Mouse (Mus musculus) hindbrain, embryonic 14.5 days (tissue): Measurements from ENCODE around the gene Mettl14. TPM values are rescaled to one million over a fixed set of nuclear protein-coding genes. Genes with fewer than 3 reads are reported as not detected.
"Not testable (repeated sequence)": the region's sequence is repeated elsewhere in the genome, so short reads cannot be mapped to it uniquely, and the experiment has no call there.

Source experiments
- ATAC-seq: fragments of 200-750 bp; cut with Nextera tagmentation; 2 replicates; pipeline ENCODE4 v1.8.0; 2017; ENCODE audit warnings: moderate number of reproducible peaks, mild to moderate bottlenecking, moderate TSS enrichment, moderate library complexity; ENCODE audit not compliant: low FRiP score
- DNase-seq: peaks from one replicate; pipeline ENCODE4 v3.0.0-alpha.2; 2015; ENCODE audit warnings: low spot score
- H3K27ac ChIP-seq: fragments of 300-500 bp; sonication (generic); 2 replicates; pipeline ENCODE4 v1.5.1; 2014; ENCODE audit warnings: mild to moderate bottlenecking, moderate library complexity
- H3K27me3 ChIP-seq: fragments of 300-500 bp; sonication (generic); 2 replicates; pipeline ENCODE4 v1.6.1; 2014; ENCODE audit warnings: mild to moderate bottlenecking, low read length, mixed read lengths; ENCODE audit not compliant: control insufficient read depth, insufficient read depth
- H3K36me3 ChIP-seq: fragments of 300-500 bp; sonication (generic); replicated peaks from 2 replicates; pipeline ENCODE4 v1.6.1; 2014; ENCODE audit not compliant: control insufficient read depth, insufficient read depth
- H3K4me1 ChIP-seq: fragments of 300-500 bp; sonication (generic); replicated peaks from 2 replicates; pipeline ENCODE4 v1.6.1; 2014; ENCODE audit warnings: antibody characterized with exemption, low read length, mixed read lengths; ENCODE audit not compliant: control insufficient read depth, insufficient read depth
- H3K4me2 ChIP-seq: fragments of 300-500 bp; sonication (generic); replicated peaks from 2 replicates; pipeline ENCODE4 v1.6.1; 2014; ENCODE audit warnings: mild to moderate bottlenecking, moderate library complexity
- H3K4me3 ChIP-seq: fragments of 300-500 bp; sonication (generic); replicated peaks from 2 replicates; pipeline ENCODE4 v1.5.1; 2014; ENCODE audit warnings: mild to moderate bottlenecking, low read length
- H3K9ac ChIP-seq: fragments of 300-500 bp; sonication (generic); 2 replicates; pipeline ENCODE4 v1.6.1; 2014
- H3K9me3 ChIP-seq: fragments of 300-500 bp; sonication (generic); 2 replicates; pipeline ENCODE4 v1.6.1; 2016; ENCODE audit warnings: low read length; ENCODE audit not compliant: control insufficient read depth
- WGBS: fragments of 180-500 bp; shearing (Covaris S2); extraction: QIAGEN DNeasy Blood & Tissue Kit; methylation state at CpG from one replicate; pipeline ENCODE4 v1.1.7; 2014; 5-methylcytosine and 5-hydroxymethylcytosine counted together
- polyA plus RNA-seq: library from polyadenylated mRNA; unstranded; fragments of >200 nt; fragmentation: Nextera tagmentation; extraction: Ambion mirVana; gene quantifications from 2 replicates; pipeline ENCODE4 v1.2.1, GENCODE M21; 2014

Gene Mettl14
- polyA plus RNA-seq, 1 experiment from 2014 or later: 17.9 TPM

- Histone ChIP-seq H3K9me3 (no peaks in the 10 kb centered on the region), H3K4me3 (no peak overlapping the region), H3K36me3 (no peaks in the 10 kb centered on the region), H3K27ac (no peak overlapping the region), H3K4me2 (no peak overlapping the region), H3K9ac (no peak overlapping the region), H3K27me3 (no peaks in the 10 kb centered on the region), H3K4me1 (no peaks in the 10 kb centered on the region)
- no peak for DNase-seq
- WGBS: 81% methylated on average over 3 of the region's 3 CpGs
- no peak for ATAC-seq
These were observed 19.0 kb upstream of the Mettl14 start for GRCm38 (mm10) chr3:123404945-123405344.

GRCm38 (mm10) chr3:123397562-123398481 is 11.9 kb upstream of the Mettl14 start:
- H3K4me1 ChIP-seq: no peaks in the 10 kb centered on the region
- H3K36me3 ChIP-seq: no peaks in the 10 kb centered on the region
- no peak overlapping the region for H3K9ac ChIP-seq
- H3K4me3 ChIP-seq: no peak overlapping the region
- H3K4me2 ChIP-seq: no peak overlapping the region
- DNase-seq (no peak), ATAC-seq (no peak)
- no peaks in the 10 kb centered on the region for H3K27me3 ChIP-seq
- no peak overlapping the region for H3K27ac ChIP-seq
- no peaks in the 10 kb centered on the region for H3K9me3 ChIP-seq
- WGBS: 83% methylated on average over 9 of the region's 9 CpGs

GRCm38 (mm10) chr3:123395611-123396010 is 9.7 kb upstream of the Mettl14 start:
- 89% methylated on average over 5 of the region's 5 CpGs for WGBS
- no peak overlapping the region for H3K9ac ChIP-seq
- no peak overlapping the region for H3K4me3 ChIP-seq
- H3K4me2 ChIP-seq: no peak overlapping the region
- no peak overlapping the region for H3K27ac ChIP-seq
- H3K36me3 ChIP-seq: no peaks in the 10 kb centered on the region
- no peaks in the 10 kb centered on the region for H3K27me3 ChIP-seq
- no peaks in the 10 kb centered on the region for H3K4me1 ChIP-seq
- ATAC-seq: no peak
- no peaks in the 10 kb centered on the region for H3K9me3 ChIP-seq
- DNase-seq: no peak

- ATAC-seq (no peak), DNase-seq (no peak)
- 80% methylated on average over 4 of the region's 4 CpGs for WGBS
- H3K4me3 ChIP-seq: no peak overlapping the region
- H3K9me3 ChIP-seq: no peaks in the 10 kb centered on the region
- H3K36me3 ChIP-seq: no peaks in the 10 kb centered on the region
- H3K4me2 ChIP-seq: no peak overlapping the region
- H3K27ac ChIP-seq: no peak overlapping the region
- no peaks in the 10 kb centered on the region for H3K27me3 ChIP-seq
- no peak overlapping the region for H3K9ac ChIP-seq
- H3K4me1 ChIP-seq: no peaks in the 10 kb centered on the region
These were observed 5.3 kb upstream of the Mettl14 start for GRCm38 (mm10) chr3:123391180-123391579.

GRCm38 (mm10) chr3:123386157-123386780 is 361 bp upstream of the Mettl14 start:
- ATAC-seq: peak; percentile 79
- H3K4me1 ChIP-seq: peaks cover 17% of the 10 kb centered on the region
- not testable (repeated sequence) for H3K9me3 ChIP-seq

GRCm38 (mm10) chr3:123385118-123385485 is 806 bp downstream of the Mettl14 start:
- H3K27me3 ChIP-seq: no peaks in the 10 kb centered on the region
- peaks cover 17% of the 10 kb centered on the region for H3K4me1 ChIP-seq
- DNase-seq (no peak), ATAC-seq (0 out of 2 replicates have a peak, but pooled peaks have one; percentile 0)
- H3K27ac ChIP-seq: peak overlapping the region; percentile 84; the same call in 1 of the 2 replicates
- H3K36me3 ChIP-seq: peaks cover under 1% of the 10 kb centered on the region
- peak overlapping the region; percentile 77 for H3K9ac ChIP-seq
- H3K4me2 ChIP-seq: peak overlapping the region; percentile 76
- WGBS: 12% methylated on average over 6 of the region's 6 CpGs
- no peaks in the 10 kb centered on the region for H3K9me3 ChIP-seq
- H3K4me3 ChIP-seq: peak overlapping the region; percentile 56

More at GRCm38 (mm10) chr3:123386157-123386780, 361 bp upstream of the Mettl14 start:
- H3K4me2 ChIP-seq: peak overlapping the region; percentile 67
- H3K9ac ChIP-seq: peak overlapping the region; percentile 77
- 17% methylated on average over 12 of the region's 12 CpGs for WGBS
- not testable (repeated sequence) for H3K27me3 ChIP-seq, H3K36me3 ChIP-seq
- DNase-seq: peak; percentile 26
- peak overlapping the region; percentile 84 for H3K27ac ChIP-seq
- H3K4me3 ChIP-seq: peak overlapping the region; percentile 56

- Histone ChIP-seq H3K27me3 (no peaks in the 10 kb centered on the region), H3K4me1 (peaks cover 17% of the 10 kb centered on the region), H3K36me3 (peaks cover 6% of the 10 kb centered on the region), H3K9ac (no peak overlapping the region; the same call in 1 of the 2 replicates), H3K4me3 (peak overlapping the region; percentile 56; the same call in 1 of the 2 replicates), H3K9me3 (no peaks in the 10 kb centered on the region), H3K4me2 (peak overlapping the region; percentile 76), H3K27ac (no peak overlapping the region)
- WGBS: 93% methylated on average over 7 of the region's 7 CpGs
- ATAC-seq (no peak), DNase-seq (no peak)
These were observed 1.5 kb downstream of the Mettl14 start for GRCm38 (mm10) chr3:123384435-123384834.

- Histone ChIP-seq H3K36me3 (peaks cover 39% of the 10 kb centered on the region), H3K4me2 (no peak overlapping the region), H3K27me3 (no peaks in the 10 kb centered on the region), H3K27ac (no peak overlapping the region), H3K4me1 (no peaks in the 10 kb centered on the region), H3K9ac (no peak overlapping the region), H3K9me3 (no peaks in the 10 kb centered on the region), H3K4me3 (no peak overlapping the region)
- DNase-seq: no peak
- no peak for ATAC-seq
- 97% methylated on average over 3 of the region's 3 CpGs for WGBS
These were observed 9.3 kb downstream of the Mettl14 start for GRCm38 (mm10) chr3:123376562-123376961.

- H3K9ac ChIP-seq: no peak overlapping the region
- ATAC-seq (peak; percentile 83), DNase-seq (peak; percentile 77)
- H3K4me2 ChIP-seq: no peak overlapping the region
- H3K27ac ChIP-seq: no peak overlapping the region
- H3K36me3 ChIP-seq: peaks cover 53% of the 10 kb centered on the region
- 37% methylated on average over 11 of the region's 11 CpGs for WGBS
- no peak overlapping the region for H3K4me3 ChIP-seq
- H3K27me3 ChIP-seq: no peaks in the 10 kb centered on the region
- no peaks in the 10 kb centered on the region for H3K9me3 ChIP-seq
- H3K4me1 ChIP-seq: no peaks in the 10 kb centered on the region
These were observed 14.0 kb downstream of the Mettl14 start for GRCm38 (mm10) chr3:123371766-123372535.
